Mouse (Mus musculus): ENCODE results near the gene Olfr1442. TPM values are rescaled to one million over a fixed set of nuclear protein-coding genes. Genes with fewer than 3 reads are reported as not detected.

Gene Olfr1442
- polyA plus RNA-seq, 1 experiment from 2014 or later, result not detected

Other genes starting within 250 kb of the Olfr1442 start
- gene Pfpl, start 242.5 kb upstream of the Olfr1442 start, polyA plus RNA-seq (2015; fragmentation: Nextera tagmentation; extraction: Ambion mirVana), result not detected in 2 replicates
- 0.29 and 0.39 TPM in 2 replicates for gene Mpeg1, start 209.7 kb upstream of the Olfr1442 start, polyA plus RNA-seq (2015; fragmentation: Nextera tagmentation; extraction: Ambion mirVana)
- 1.5 and 1.9 TPM in 2 replicates for gene Dtx4, start 169.0 kb upstream of the Olfr1442 start, polyA plus RNA-seq (2015; fragmentation: Nextera tagmentation; extraction: Ambion mirVana)
- gene Fam111a, start 124.7 kb upstream of the Olfr1442 start, polyA plus RNA-seq (2015; fragmentation: Nextera tagmentation; extraction: Ambion mirVana), result 16.9 and 17.5 TPM in 2 replicates
- 0.10 and 0.12 TPM in 2 replicates for gene Gm4952, start 70.5 kb upstream of the Olfr1442 start, polyA plus RNA-seq (2015; fragmentation: Nextera tagmentation; extraction: Ambion mirVana)
- 0.05 TPM in 1 of 2 replicates, not detected in the other for gene Glyat, start 37.1 kb upstream of the Olfr1442 start, polyA plus RNA-seq (2015; fragmentation: Nextera tagmentation; extraction: Ambion mirVana)
- not detected in 2 replicates for gene Olfr1443, start 7.7 kb downstream of the Olfr1442 start, polyA plus RNA-seq (2015; fragmentation: Nextera tagmentation; extraction: Ambion mirVana)
- gene Keg1, start 25.3 kb downstream of the Olfr1442 start, polyA plus RNA-seq (2015; fragmentation: Nextera tagmentation; extraction: Ambion mirVana), result not detected in 2 replicates
- gene Cntf, start 95.2 kb downstream of the Olfr1442 start, polyA plus RNA-seq (2015; fragmentation: Nextera tagmentation; extraction: Ambion mirVana), result 0.78 and 0.82 TPM in 2 replicates
- gene Zfp91, start 125.7 kb downstream of the Olfr1442 start, polyA plus RNA-seq (2015; fragmentation: Nextera tagmentation; extraction: Ambion mirVana), result 10.0 and 10.4 TPM in 2 replicates
- gene Lpxn, start 125.8 kb downstream of the Olfr1442 start, polyA plus RNA-seq (2015; fragmentation: Nextera tagmentation; extraction: Ambion mirVana), result 1.2 TPM in 2 replicates
- not detected in 2 replicates for gene Gm5244, start 176.2 kb downstream of the Olfr1442 start, polyA plus RNA-seq (2015; fragmentation: Nextera tagmentation; extraction: Ambion mirVana)
- gene Olfr1444, start 186.8 kb downstream of the Olfr1442 start, polyA plus RNA-seq (2015; fragmentation: Nextera tagmentation; extraction: Ambion mirVana), result not detected in 2 replicates
- gene Olfr1445, start 213.4 kb downstream of the Olfr1442 start, polyA plus RNA-seq (2015; fragmentation: Nextera tagmentation; extraction: Ambion mirVana), result not detected in 2 replicates
- not detected in 2 replicates for gene Olfr1446, start 223.1 kb downstream of the Olfr1442 start, polyA plus RNA-seq (2015; fragmentation: Nextera tagmentation; extraction: Ambion mirVana)
- not detected in 2 replicates for gene Olfr1447, start 233.3 kb downstream of the Olfr1442 start, polyA plus RNA-seq (2015; fragmentation: Nextera tagmentation; extraction: Ambion mirVana)